Comparison of ENCODE assay signal across 19 mouse cellular contexts in genomic region chr15:67907034-67907433, GRCm38 (mm10).
"Had no signal": no experiment of that assay in that cellular context is flagged by ENCODE, and none has a peak within 500 bp of the region (broad histone marks: within the 10 kb centered on the region; RNA-seq: fewer than 3 reads in every experiment).

No protein-coding gene starts in this region.

- H3K27me3 ChIP-seq: liver, embryonic 15.5 days; lung, embryonic 15.5 days; midbrain, embryonic 12.5 days; midbrain, embryonic 15.5 days; neural tube, embryonic 12.5 days had no signal

- ATAC-seq: liver, postnatal 0 days; lung, postnatal 0 days; midbrain, embryonic 15.5 days had no signal

- H3K9me3 ChIP-seq: liver, embryonic 15.5 days; lung, embryonic 15.5 days; midbrain, embryonic 10.5 days; midbrain, embryonic 12.5 days; midbrain, embryonic 15.5 days; neural tube, embryonic 12.5 days had no signal

- H3K4me3 ChIP-seq: liver, embryonic 15.5 days; lung, embryonic 15.5 days; midbrain, embryonic 10.5 days; midbrain, embryonic 12.5 days; midbrain, embryonic 15.5 days; neural tube, embryonic 12.5 days had no signal

- H3K27ac ChIP-seq: liver, embryonic 15.5 days; lung, embryonic 15.5 days; midbrain, embryonic 10.5 days; midbrain, embryonic 12.5 days; midbrain, embryonic 15.5 days; neural tube, embryonic 12.5 days had no signal

- DNase-seq: liver, postnatal 0 days; lung, adult 2 months; lung, postnatal 14 days; lung, postnatal 36 days; retina, postnatal 1 day; right cerebral cortex, adult 18-20 months; right cerebral cortex, postnatal 25 days; right cerebral cortex, postnatal 4 days; spleen, adult 18-20 months; thymus, adult 18-20 months; thymus, postnatal 14 days; thymus, postnatal 36 days had no signal

- H3K9ac ChIP-seq: liver, embryonic 15.5 days; liver, postnatal 0 days; lung, embryonic 15.5 days; midbrain, embryonic 12.5 days; midbrain, embryonic 15.5 days; neural tube, embryonic 12.5 days had no signal

- H3K36me3 ChIP-seq: liver, embryonic 15.5 days; lung, embryonic 15.5 days; midbrain, embryonic 10.5 days; midbrain, embryonic 12.5 days; midbrain, embryonic 15.5 days; neural tube, embryonic 12.5 days had no signal

- H3K4me1 ChIP-seq: liver, embryonic 15.5 days; lung, embryonic 15.5 days; midbrain, embryonic 10.5 days; midbrain, embryonic 12.5 days; midbrain, embryonic 15.5 days; neural tube, embryonic 12.5 days had no signal

- H3K4me2 ChIP-seq: liver, embryonic 15.5 days; lung, embryonic 15.5 days; midbrain, embryonic 12.5 days; midbrain, embryonic 15.5 days; neural tube, embryonic 12.5 days had no signal
